Comparison of ENCODE assay signal across 9 mouse cellular contexts in the genomic region with DNA sequence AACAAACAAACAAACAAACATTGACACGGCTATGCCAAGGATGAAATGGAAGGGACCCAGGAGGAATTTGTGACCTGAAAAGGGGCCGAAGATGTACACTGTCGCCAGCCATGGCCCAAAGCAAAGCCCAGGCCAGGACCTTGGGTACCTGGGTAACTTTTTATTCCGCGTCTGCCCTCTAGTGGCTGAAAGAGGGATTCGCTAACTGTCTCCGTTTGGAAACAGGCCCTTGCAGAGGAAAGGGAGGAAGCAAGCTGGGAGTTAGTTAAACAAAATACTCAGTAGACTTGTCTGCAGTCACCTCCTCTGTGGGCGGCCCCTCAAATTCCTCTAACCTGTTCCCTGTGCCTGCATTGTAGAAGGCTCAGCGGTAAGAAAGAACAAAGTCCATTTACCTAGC.
DNase-seq lines count a peak whose midpoint lies in the region; ATAC-seq and TF ChIP-seq lines count a peak whose summit lies in the region.
"Had no signal": no experiment of that assay in that cellular context is flagged by ENCODE, and none has a peak within 500 bp of the region (broad histone marks: within the 10 kb centered on the region; RNA-seq: fewer than 3 reads in every experiment).

No protein-coding gene starts in this region.

- peaks cover 12% of the 10 kb centered on the region; the same call in 1 of the 2 replicates for H3K4me1 ChIP-seq in liver, embryonic 12.5 days
- H3K4me1 ChIP-seq in intestine, embryonic 15.5 days (replicated peaks) = 0 out of 2 replicates have a peak, but pooled peaks cover 2% of the 10 kb centered on the region
- no peaks in the 10 kb centered on the region for H3K4me1 ChIP-seq in midbrain, embryonic 11.5 days (ENCODE audit: control insufficient read depth, insufficient read depth, low read length)
- H3K4me1 ChIP-seq: neural tube, embryonic 13.5 days had no signal

- 12% methylated on average over 9 of the region's 9 CpGs for WGBS in liver, embryonic 12.5 days (ENCODE audit: insufficient replicate concordance)
- 12% methylated on average over 9 of the region's 9 CpGs for WGBS in intestine, embryonic 15.5 days
- 12% methylated on average over 9 of the region's 9 CpGs for WGBS in midbrain, embryonic 11.5 days

- ATAC-seq in liver, embryonic 12.5 days = no peak
- peak; percentile 55; the same call in 1 of the 2 replicates for ATAC-seq in intestine, embryonic 15.5 days
- ATAC-seq in midbrain, embryonic 11.5 days (ENCODE audit: low FRiP score) = peak; percentile 75

- H3K4me3 ChIP-seq in liver, embryonic 12.5 days = no peak overlapping the region
- no peak overlapping the region for H3K4me3 ChIP-seq in intestine, embryonic 15.5 days (replicated peaks)
- H3K4me3 ChIP-seq in left cerebral cortex, adult 2 months = no peak overlapping the region
- H3K4me3 ChIP-seq in midbrain, embryonic 11.5 days (ENCODE audit: low read depth, low read length) = no peak overlapping the region
- H3K4me3 ChIP-seq: neural tube, embryonic 13.5 days had no signal

- H3K9ac ChIP-seq in liver, embryonic 12.5 days = no peak overlapping the region
- no peak overlapping the region for H3K9ac ChIP-seq in intestine, embryonic 15.5 days
- H3K9ac ChIP-seq in midbrain, embryonic 11.5 days (ENCODE audit: low read length) = no peak overlapping the region
- H3K9ac ChIP-seq: neural tube, embryonic 13.5 days had no signal

- H3K36me3 ChIP-seq in liver, embryonic 12.5 days = no peaks in the 10 kb centered on the region
- no peaks in the 10 kb centered on the region for H3K36me3 ChIP-seq in intestine, embryonic 15.5 days
- no peaks in the 10 kb centered on the region for H3K36me3 ChIP-seq in midbrain, embryonic 11.5 days (ENCODE audit: control insufficient read depth, insufficient read depth, low read length)
- H3K36me3 ChIP-seq in splenic B cell, adult 2 months (ENCODE audit: control insufficient read depth, insufficient read depth, low read length, poor library complexity, severe bottlenecking) = no peaks in the 10 kb centered on the region
- H3K36me3 ChIP-seq: neural tube, embryonic 13.5 days had no signal

- intact Hi-C loops in left cerebral cortex, adult 2 months (cut with DNase I) = loop anchor here (1.0 to 2.0 kb wide), 4 partner anchors 35 to 202 kb away; no protein-coding TSS in a partner anchor

- DNase-seq in liver = peak; percentile 62
- DNase-seq in c-Kit-positive CD71-positive TER-119-positive erythroid progenitor cells, embryonic 14.5 days (ENCODE audit: low spot score) = peak; percentile 40
- peak; percentile 83 for DNase-seq in forelimb bud, embryonic 11.5 days (ENCODE audit: low read depth, low spot score)
- peak; percentile 72 to 80 for DNase-seq in left cerebral cortex, adult 2 months (ENCODE audit: extremely low spot score in 1 of 2, low spot score in 2 of 2)
- DNase-seq in midbrain, embryonic 11.5 days (ENCODE audit: low spot score, missing footprints) = peak; percentile 97
- DNase-seq in splenic B cell, adult 2 months (ENCODE audit: low read depth, low spot score) = peak; percentile 38

- TF ChIP-seq CTCF in left cerebral cortex, adult 2 months (IDR thresholded peaks at IDR 0.05) = peak; percentile 90

- 0 out of 2 replicates have a peak, but pooled peaks cover 6% of the 10 kb centered on the region for H3K27me3 ChIP-seq in liver, embryonic 12.5 days (replicated peaks)
- H3K27me3 ChIP-seq in intestine, embryonic 15.5 days (replicated peaks) = no peaks in the 10 kb centered on the region
- H3K27me3 ChIP-seq in midbrain, embryonic 11.5 days (ENCODE audit: control insufficient read depth, insufficient read depth, low read length) = no peaks in the 10 kb centered on the region
- no peaks in the 10 kb centered on the region for H3K27me3 ChIP-seq in splenic B cell, adult 2 months (ENCODE audit: control insufficient read depth, insufficient read depth, low read length, poor library complexity, severe bottlenecking)
- H3K27me3 ChIP-seq: neural tube, embryonic 13.5 days had no signal

- no peaks in the 10 kb centered on the region for H3K9me3 ChIP-seq in liver, embryonic 12.5 days (replicated peaks)
- H3K9me3 ChIP-seq in intestine, embryonic 15.5 days = no peaks in the 10 kb centered on the region
- no peaks in the 10 kb centered on the region for H3K9me3 ChIP-seq in midbrain, embryonic 11.5 days (ENCODE audit: control insufficient read depth, low read length)
- H3K9me3 ChIP-seq: neural tube, embryonic 13.5 days had no signal

- no peak overlapping the region for H3K4me2 ChIP-seq in liver, embryonic 12.5 days
- H3K4me2 ChIP-seq in intestine, embryonic 15.5 days (replicated peaks) = no peak overlapping the region
- no peak overlapping the region for H3K4me2 ChIP-seq in midbrain, embryonic 11.5 days
- H3K4me2 ChIP-seq: neural tube, embryonic 13.5 days had no signal

- no peak overlapping the region for H3K27ac ChIP-seq in liver, embryonic 12.5 days
- H3K27ac ChIP-seq in intestine, embryonic 15.5 days = no peak overlapping the region
- H3K27ac ChIP-seq in left cerebral cortex, adult 2 months = no peak overlapping the region
- no peak overlapping the region for H3K27ac ChIP-seq in midbrain, embryonic 11.5 days (ENCODE audit: low read depth, low read length)
- H3K27ac ChIP-seq: neural tube, embryonic 13.5 days had no signal

Comparison
In these comparisons a context has a peak if more than half of its experiments do, and no peak if none do; other contexts are left out.
1. DNase-seq: peak in every context shown above with its lines; median percentile 97 in midbrain, embryonic 11.5 days; 83 in forelimb bud, embryonic 11.5 days; 76 in left cerebral cortex, adult 2 months; 62 in liver; 40 in c-Kit-positive CD71-positive TER-119-positive erythroid progenitor cells, embryonic 14.5 days; 38 in splenic B cell, adult 2 months.